Mouse (Mus musculus): Measurements from ENCODE around the gene Elmsan1.
A peak's percentile ranks its signal among the peaks of the same experiment; 100 is the strongest.

Elmsan1 gene

DNA sequence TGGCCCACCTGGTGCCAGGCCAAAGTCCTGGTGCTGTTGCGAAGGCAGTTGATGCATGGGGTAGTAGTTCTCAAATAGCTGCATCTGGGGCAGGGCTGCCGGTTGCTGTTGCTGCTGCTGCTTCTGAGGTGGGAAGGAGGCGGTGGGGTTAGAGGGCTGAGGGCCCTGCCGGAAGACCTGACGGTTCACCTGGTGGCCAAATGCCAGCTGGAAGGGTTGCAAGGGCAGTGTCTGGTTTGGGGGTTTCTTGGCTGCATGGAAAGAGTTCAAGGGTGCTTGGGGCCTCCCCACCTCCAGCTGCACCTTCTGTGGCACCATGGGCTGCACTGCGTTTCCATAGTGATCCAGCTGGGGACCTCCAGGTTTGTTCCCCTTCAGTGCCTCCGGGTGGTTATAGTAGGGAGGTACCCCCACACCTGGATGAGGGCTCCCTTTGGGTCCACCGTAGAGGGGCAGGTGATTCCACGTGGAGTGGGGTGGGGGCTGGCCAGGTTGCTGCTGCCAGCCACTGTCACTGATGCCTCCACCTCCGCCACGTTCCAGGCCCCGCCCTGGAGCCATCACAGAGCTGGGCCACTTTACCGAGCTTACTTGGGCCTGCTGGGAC lies 45.3 kb downstream of the Elmsan1 start:
- DNase-seq, result no peak

GRCm38 (mm10) chr12:84172862-84173261 lies 45.8 kb downstream of the Elmsan1 start:
- no peak for DNase-seq

GRCm38 (mm10) chr12:84172216-84172615 lies 46.5 kb downstream of the Elmsan1 start:
- no peak for DNase-seq

DNA sequence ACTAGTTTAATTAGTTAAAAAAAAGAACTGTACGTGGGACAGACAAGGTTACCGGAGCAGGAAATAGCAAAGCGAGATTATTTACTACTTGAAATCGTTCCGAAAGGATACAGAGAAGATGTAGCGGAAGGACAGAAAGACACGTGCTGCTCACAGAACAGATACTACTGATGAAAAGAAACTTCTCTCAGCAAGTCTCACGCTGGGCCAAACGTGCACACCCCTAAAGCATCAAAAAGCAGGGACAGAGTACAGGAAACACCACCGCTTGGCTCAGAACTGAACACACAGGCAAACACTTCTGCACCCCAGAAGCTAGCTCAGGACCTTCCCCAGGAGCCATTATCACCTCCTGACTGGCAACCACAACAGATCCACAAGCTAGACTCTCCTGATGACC lies 48.1 kb downstream of the Elmsan1 start:
- no peak for DNase-seq

- no peak for DNase-seq
These were observed 52.9 kb downstream of the Elmsan1 start for GRCm38 (mm10) chr12:84165631-84166373.

DNA sequence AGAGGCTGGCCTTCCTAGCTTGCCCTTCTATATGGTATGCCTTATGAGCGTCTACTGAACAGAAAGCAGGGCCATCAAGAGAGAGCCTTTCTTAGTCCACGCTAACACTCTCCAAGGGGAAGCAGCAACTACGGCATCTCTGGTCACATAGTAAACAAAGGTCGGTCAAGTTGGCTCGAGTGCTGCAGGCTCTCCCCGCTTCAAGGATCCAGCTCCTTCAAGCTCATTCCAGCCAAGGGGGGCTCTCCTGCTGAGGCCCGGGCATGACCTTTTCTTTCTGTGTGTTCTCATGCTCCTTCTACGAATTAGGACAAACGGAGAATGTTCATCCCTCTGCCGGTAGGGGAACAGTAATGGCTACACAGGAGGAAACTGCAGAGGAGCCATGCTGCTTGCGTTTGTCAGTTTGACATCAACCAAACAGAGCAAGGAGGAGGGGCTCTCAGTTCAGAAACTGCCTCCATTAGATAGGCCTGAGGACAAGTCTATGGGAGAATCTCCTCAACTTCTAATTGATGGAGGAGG lies 55.0 kb downstream of the Elmsan1 start:
- DNase-seq, result no peak

- peak; percentile 75 to 77 for DNase-seq
These were observed 55.5 kb downstream of the Elmsan1 start for GRCm38 (mm10) chr12:84163133-84163532.

- DNase-seq, result peak in 1 of 2 experiments; percentile 55
These were observed 56.9 kb downstream of the Elmsan1 start for GRCm38 (mm10) chr12:84161616-84162433.

DNA sequence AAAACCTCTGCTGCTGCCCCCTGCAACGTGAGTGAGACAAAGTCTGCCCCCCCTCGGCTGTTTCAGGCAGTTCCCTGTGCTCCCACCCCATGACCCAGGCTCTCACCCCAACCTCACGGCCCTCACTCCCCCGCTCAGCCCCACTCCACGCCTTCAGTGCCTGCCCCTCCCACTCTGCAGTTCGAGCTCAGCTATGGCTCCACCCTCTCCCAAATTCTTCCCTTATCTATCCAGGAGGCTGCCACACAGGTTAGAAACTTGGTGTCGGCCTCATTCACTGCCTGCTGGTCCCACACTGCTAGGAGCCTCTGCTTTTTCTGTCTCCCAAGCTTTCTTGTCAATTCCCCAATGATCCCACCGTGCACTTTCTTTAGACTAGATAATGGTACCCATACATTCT lies 57.6 kb downstream of the Elmsan1 start:
- DNase-seq, result no peak

DNA sequence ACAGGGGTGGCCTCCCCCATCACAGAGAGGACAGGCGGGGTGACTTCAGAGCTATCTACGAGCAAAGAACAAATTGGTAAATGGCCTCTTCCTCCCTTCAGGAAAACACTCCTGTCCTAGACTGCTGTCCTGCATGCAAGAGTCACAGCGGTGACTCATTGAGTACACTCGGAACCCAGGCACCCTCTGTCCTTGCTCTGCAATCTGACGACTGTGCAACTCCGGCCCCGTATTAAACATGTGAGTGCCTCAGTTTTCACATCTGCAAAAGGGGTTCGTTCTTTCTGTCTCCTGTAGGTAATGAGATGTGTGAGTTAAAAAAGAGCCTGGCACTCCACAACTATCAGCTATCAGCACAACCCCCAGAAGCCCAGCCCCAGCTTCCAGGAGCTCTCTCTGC lies 58.2 kb downstream of the Elmsan1 start:
- DNase-seq, result no peak

DNA sequence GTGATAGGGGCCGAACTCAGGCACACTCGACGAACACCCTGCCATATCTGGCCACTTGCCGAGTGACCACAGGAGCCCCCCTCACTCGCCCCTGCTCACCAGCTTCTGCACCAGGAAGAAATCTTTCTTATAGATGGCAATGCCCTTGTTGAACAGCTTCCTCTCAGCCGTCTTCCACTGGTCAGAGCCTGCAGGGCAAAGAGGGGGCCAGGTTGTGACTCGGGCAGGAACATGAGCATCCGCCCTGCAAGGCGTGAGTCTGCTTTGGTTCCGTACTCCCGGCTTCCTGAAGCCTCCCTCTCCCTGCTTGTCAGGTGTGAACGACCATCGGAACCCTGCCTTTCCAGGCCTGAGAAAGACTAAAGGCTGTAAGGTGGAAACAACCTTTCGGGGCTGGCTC lies 60.5 kb downstream of the Elmsan1 start:
- DNase-seq, result no peak

DNA sequence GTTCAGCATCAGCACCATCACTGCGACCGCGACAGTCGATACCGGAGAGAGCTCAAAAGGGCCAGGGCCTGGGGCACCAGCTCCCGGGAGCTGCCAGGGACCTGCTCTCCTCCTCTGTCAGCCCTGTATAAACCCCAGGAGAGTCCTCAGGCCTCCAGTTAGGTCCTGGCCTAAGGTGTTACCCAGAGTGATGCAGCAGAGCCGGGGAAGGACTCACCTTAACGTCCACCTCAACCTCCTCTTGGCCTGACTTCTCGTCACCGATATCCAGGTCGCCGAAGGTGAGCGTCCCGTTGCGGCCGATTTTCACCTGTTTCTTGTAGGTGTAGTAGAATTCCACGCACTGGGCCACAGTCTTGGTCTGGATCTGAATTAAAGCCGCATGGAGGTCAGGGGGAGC lies 62.5 kb downstream of the Elmsan1 start:
- DNase-seq, result no peak

DNA sequence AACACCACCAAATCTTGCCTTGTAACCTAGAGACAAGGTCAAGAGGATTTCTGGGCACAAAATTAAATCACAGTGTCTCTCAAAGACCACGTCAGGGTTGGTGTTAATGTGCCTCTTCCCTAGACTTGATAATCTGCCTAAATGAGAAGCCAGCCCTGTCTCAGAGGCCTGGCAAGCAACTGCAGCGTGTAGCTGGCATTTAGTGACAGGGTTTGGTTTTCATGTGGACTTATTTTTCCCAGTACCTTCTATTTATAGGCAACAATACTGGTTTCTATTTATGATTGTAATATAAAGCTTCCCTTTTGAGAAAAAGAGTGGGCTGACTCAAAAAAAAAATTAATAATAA lies 63.2 kb downstream of the Elmsan1 start:
- DNase-seq, result no peak

- no peak for DNase-seq
These were observed 63.7 kb downstream of the Elmsan1 start for GRCm38 (mm10) chr12:84154786-84155522.

DNA sequence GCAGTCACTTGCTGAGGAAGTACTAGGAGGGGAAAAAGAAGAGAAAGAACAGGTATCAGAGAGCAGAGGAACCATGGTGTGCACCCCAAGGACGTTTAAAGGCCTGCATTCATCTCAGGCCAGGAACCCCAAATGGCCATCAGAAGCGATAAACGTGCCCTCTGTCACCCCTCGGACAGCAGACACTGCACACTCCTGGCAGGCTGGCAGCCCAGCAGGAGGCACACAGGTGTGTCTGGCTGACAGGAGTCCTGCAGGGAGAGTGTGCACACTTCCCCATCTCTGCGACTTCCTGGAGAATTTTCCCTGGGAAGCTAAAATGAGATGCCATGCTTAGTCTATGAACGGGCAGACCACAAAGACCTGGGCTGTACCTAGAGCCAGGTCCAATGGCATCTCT lies 65.3 kb downstream of the Elmsan1 start:
- DNase-seq, result no peak

GRCm38 (mm10) chr12:84152352-84153190 lies 66.1 kb downstream of the Elmsan1 start:
- no peak for DNase-seq

DNA sequence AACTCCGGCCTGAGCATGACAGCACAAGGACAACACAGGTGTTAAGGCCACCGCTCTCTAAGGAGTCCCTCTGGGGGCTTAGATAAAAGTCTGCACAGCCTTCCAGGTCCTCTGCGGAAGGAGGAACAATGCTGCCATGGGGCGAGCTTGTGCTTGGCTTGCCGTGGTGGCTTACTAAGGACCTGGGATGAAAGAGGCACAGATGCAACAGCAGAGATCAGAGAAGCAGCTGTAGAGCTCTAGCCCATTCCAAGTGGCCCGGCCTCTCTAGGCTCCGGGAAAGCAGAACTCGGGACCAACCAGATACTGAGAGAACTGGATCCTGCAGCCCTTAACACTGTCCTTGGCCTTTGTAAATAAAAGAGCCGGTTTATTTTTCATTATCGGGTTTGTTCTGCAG lies 66.8 kb downstream of the Elmsan1 start:
- DNase-seq, result no peak

- no peak for DNase-seq
These were observed 67.7 kb downstream of the Elmsan1 start for GRCm38 (mm10) chr12:84150976-84151375.

- no peak for DNase-seq
These were observed 68.7 kb downstream of the Elmsan1 start for GRCm38 (mm10) chr12:84149971-84150370.

DNA sequence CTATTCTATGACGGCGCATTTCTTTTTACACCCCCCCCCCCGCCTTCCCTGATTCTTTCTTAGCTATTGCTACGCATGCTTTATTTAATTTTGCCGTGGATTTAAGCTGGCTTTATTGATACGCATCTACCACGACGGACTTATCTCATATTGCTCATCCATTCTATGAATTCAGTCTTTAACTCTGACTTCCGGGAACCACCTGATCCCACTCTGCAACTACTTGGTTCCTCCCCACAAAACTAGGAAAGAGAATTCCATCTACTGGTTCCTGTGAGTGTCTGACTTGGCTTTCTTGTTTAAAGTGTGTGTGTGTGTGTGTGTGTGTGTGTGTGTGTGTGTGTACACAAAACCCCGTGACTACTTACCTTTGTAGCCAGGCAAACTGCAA lies 70.1 kb downstream of the Elmsan1 start:
- DNase-seq, result no peak

- DNase-seq, result peak; percentile 68
These were observed 70.6 kb downstream of the Elmsan1 start, which contains the start of gene Pnma1 for GRCm38 (mm10) chr12:84147954-84148621. Gene Pnma1 (minus strand): TSS chr12:84148489.

Measured in B cell, adult 2 months (primary cell).